Mouse (Mus musculus) bone marrow, adult 2 months (tissue): ENCODE data around the gene Sertad3. TPM values are rescaled to one million over a fixed set of nuclear protein-coding genes. Genes with fewer than 3 reads are reported as not detected.

Experiments used
- H3K27ac ChIP-seq: fragments of 200-500 bp; 2 replicates; pipeline ENCODE4 v1.5.1; 2012; ENCODE audit warnings: low read depth, mild to moderate bottlenecking, control low read depth, inconsistent platforms, low read length; ENCODE audit not compliant: control insufficient read depth, poor library complexity, insufficient read depth
- H3K4me1 ChIP-seq: fragments of 200-500 bp; 2 replicates; pipeline ENCODE4 v1.6.1; 2011; ENCODE audit warnings: low read length; ENCODE audit not compliant: control insufficient read depth, insufficient read depth
- H3K4me3 ChIP-seq: fragments of 200-500 bp; replicated peaks from 2 replicates; pipeline ENCODE3; 2011; ENCODE audit warnings: mild to moderate bottlenecking, low read depth, low read length, control low read depth; ENCODE audit not compliant: control insufficient read depth
- CTCF ChIP-seq: fragments of 200-500 bp; IDR thresholded peaks from 2 replicates; pipeline ENCODE4 v1.5.1; 2011; ENCODE audit warnings: low read length, control low read depth; ENCODE audit not compliant: control insufficient read depth, insufficient read depth
- POLR2A ChIP-seq: fragments of 200-500 bp; IDR thresholded peaks from 2 replicates; pipeline ENCODE4 v1.6.1; 2011; ENCODE audit warnings: low read depth, mild to moderate bottlenecking, control low read depth, low read length, borderline replicate concordance; ENCODE audit not compliant: control insufficient read depth
- WGBS: fragments of 180-500 bp; shearing (Covaris S2); methylation state at CpG from one replicate; pipeline ENCODE4 v1.1.7; 2018; 5-methylcytosine and 5-hydroxymethylcytosine counted together
- polyA plus RNA-seq: library from polyadenylated mRNA; stranded (reverse); fragments of >200 nt; gene quantifications from 2 replicates; pipeline ENCODE4 v1.2.4, GENCODE M21; 2011; ENCODE audit warnings: low replicate concordance; ENCODE audit not compliant: missing spikeins, insufficient read depth, insufficient read length

Gene Sertad3
- polyA plus RNA-seq, 1 experiment: 61.0 TPM

GRCm38 (mm10) chr7:27483860-27484259 is 10.3 kb downstream of the Sertad3 start:
- no peak overlapping the region for H3K27ac ChIP-seq
- H3K4me3 ChIP-seq: no peak overlapping the region
- WGBS: 86% methylated on average over 4 of the region's 4 CpGs
- no peaks in the 10 kb centered on the region; the same call in none of the 2 replicates for H3K4me1 ChIP-seq
- TF ChIP-seq POLR2A (no peak), CTCF (no peak)

- Histone ChIP-seq H3K4me3 (peak overlapping the region; percentile 85), H3K27ac (peak overlapping the region; percentile 97), H3K4me1 (peaks cover 3% of the 10 kb centered on the region)
- no peak for TF ChIP-seq POLR2A
- TF ChIP-seq CTCF: no peak
- WGBS: 0% methylated on average over 13 of the region's 13 CpGs
Observed at GRCm38 (mm10) chr7:27486102-27486769, 12.7 kb downstream of the Sertad3 start.

GRCm38 (mm10) chr7:27486770-27487697 is 13.5 kb downstream of the Sertad3 start, which contains the start of gene Sertad1:
Gene Sertad1 (plus strand): TSS chr7:27486910.
- H3K4me1 ChIP-seq: peaks cover 3% of the 10 kb centered on the region
- H3K4me3 ChIP-seq: peak within 1 kb of the TSS; percentile 85
- TF ChIP-seq CTCF (peak; percentile 24; the same call in 1 of the 2 replicates), POLR2A (peak; percentile 100)
- under 1% methylated on average over 80 of the region's 80 CpGs for WGBS
- peak within 1 kb of the TSS; percentile 97 for H3K27ac ChIP-seq

GRCm38 (mm10) chr7:27487740-27488268 is 14.2 kb downstream of the Sertad3 start:
- H3K27ac ChIP-seq: peak overlapping the region; percentile 97
- 6% methylated on average over 13 of the region's 13 CpGs for WGBS
- H3K4me1 ChIP-seq: peaks cover 3% of the 10 kb centered on the region
- TF ChIP-seq POLR2A (no peak), CTCF (no peak)
- H3K4me3 ChIP-seq: peak overlapping the region; percentile 85

GRCm38 (mm10) chr7:27489270-27489869 is 15.8 kb downstream of the Sertad3 start:
- WGBS: 91% methylated on average over 25 of the region's 25 CpGs
- no peak overlapping the region; the same call in 1 of the 2 replicates for H3K27ac ChIP-seq
- no peak overlapping the region for H3K4me3 ChIP-seq
- peaks cover 3% of the 10 kb centered on the region for H3K4me1 ChIP-seq
- TF ChIP-seq CTCF (no peak), POLR2A (no peak)

- Histone ChIP-seq H3K4me1 (peaks cover 3% of the 10 kb centered on the region), H3K27ac (peak overlapping the region; percentile 96), H3K4me3 (peak overlapping the region; percentile 49)
- no peak for TF ChIP-seq POLR2A
- TF ChIP-seq CTCF: no peak
- WGBS: 21% methylated on average over 4 of the region's 4 CpGs
Observed at GRCm38 (mm10) chr7:27490227-27490542, 16.6 kb downstream of the Sertad3 start.

GRCm38 (mm10) chr7:27490543-27491329 is 17.2 kb downstream of the Sertad3 start:
- TF ChIP-seq POLR2A: peak; percentile 33; the same call in 1 of the 2 replicates
- TF ChIP-seq CTCF: peak; percentile 61
- Histone ChIP-seq H3K4me3 (peak overlapping the region; percentile 56), H3K27ac (peak overlapping the region; percentile 96), H3K4me1 (peaks cover 3% of the 10 kb centered on the region)
- WGBS: under 1% methylated on average over 33 of the region's 33 CpGs
